Mouse (Mus musculus) left cerebral cortex, adult 8-10 months (tissue): Measurements from ENCODE around the gene Fam45a. TPM values are rescaled to one million over a fixed set of nuclear protein-coding genes. Genes with fewer than 3 reads are reported as not detected.
"Not testable (repeated sequence)": the region's sequence is repeated elsewhere in the genome, so short reads cannot be mapped to it uniquely, and the experiment has no call there.

ENCODE experiments used
- DNase-seq, 2 experiments: peaks; one replicate each; pipeline ENCODE4 v3.0.0; 2022; ENCODE audit warnings: low spot score in 2 of 2
- microRNA-seq, 2 experiments: library from miRNA; unstranded; fragments of <30 nt; microRNA quantifications; one replicate each; pipeline ENCODE4 v1.2.0; 2022
- total RNA-seq, 4 experiments: library from RNA; stranded (reverse); gene quantifications; 2 replicates each; pipeline ENCODE4 v1.2.4; 2022

Fam45a gene
- total RNA-seq, 4 experiments from 2014 or later = 43.8 to 53.4 (median 48.2) TPM

DNA sequence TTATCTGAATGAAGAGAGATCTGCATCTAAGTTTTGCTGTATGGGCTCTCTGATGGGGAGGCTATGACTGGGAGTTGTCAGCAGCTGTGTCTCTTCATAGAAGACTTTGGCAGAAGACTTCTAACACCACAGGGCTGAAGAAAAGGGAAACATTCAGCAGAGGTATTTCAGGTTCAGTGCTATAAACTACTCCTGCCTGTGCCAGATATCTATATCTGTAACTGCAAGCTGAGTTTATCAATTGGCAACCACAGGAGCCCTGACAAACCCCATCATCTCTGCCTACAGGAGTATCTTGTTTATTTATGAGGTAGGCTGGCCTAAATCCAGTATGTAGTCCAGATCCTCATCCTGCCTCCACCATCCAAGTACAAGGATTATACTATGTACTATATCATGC is 31.9 kb downstream of the Fam45a start:
- DNase-seq = no peak

DNA sequence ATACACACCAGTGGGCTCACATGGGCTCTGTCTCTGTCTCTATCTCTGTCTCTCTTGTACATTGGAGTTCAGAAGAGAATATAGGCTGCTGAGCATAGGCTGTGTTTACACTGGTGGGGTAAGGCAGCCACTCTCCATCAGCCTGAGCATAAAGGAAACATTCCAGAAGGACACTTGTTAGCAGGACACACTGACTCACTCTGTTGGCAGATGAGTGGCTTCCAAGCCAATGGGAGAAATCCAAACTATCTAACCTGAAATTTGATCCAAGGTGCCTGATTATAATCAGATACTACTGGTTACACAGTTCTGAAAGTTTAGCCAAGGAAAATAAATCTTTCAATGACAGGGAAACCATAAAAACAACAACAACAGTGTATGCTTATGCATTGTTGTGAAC is 34.3 kb downstream of the Fam45a start:
- no peak for DNase-seq

DNA sequence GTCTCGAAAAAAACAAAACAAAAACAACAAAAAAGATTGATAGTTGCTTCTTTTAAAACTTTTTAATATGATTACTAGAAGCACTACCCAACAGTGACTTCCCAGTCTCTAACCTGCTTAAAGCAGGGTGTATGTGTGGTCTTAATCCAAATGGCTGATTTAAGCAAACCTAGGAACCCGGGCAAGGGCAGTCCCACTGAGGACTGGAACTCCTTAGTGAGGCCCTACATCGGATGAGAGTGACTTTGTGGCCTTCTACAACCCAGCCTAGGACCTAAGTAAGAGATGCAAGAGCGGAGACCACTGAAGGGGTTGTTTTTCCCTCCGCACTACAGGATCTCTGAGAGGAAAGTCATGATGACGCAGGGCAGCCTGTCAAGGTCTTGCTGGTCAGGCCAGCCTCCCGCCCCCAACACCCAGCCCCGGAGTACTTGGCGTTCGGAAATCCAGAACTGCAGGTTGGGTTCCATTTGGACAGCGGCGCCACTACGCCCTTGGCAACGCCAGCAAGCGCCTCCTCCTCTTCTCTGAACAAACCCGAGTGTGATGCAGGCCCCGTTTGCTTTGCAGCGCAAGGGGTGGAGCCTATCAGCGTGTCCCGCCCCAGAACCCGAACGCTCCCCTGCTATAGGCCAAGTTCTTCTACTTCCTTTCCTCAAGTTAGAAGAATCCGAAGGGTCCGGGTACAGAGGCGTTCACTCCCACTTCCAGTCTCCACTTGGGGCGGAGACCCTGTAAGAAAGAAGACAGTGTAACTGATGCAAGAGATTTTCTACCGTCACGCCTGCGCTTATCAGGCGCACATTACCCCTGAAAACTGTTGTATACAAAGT is 49.7 kb downstream of the Fam45a start, which contains the start of gene Sfxn4:
Gene Sfxn4, minus strand, starts transcription at position 612 of the 833 bp plus-strand sequence.
- peak; percentile 83 to 91 for DNase-seq

DNA sequence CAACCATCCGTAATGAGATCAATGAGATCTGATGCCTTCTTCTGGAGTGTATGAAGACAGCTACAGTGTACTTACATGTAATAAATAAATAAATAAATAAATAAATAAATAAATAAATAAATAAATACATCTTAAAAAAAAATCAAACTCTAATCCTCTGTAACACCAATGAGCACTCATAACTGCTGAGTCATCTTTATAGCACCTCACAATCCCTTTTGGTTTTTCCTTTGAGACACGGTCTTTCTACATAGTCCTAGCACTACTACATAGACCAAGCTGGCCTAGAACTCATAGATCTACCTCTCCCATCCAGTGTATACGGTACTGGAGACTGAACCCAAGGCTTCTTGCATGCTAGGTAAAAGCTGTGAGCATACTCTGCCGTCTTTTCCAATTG is 54.8 kb downstream of the Fam45a start:
- not testable (repeated sequence) for DNase-seq

DNA sequence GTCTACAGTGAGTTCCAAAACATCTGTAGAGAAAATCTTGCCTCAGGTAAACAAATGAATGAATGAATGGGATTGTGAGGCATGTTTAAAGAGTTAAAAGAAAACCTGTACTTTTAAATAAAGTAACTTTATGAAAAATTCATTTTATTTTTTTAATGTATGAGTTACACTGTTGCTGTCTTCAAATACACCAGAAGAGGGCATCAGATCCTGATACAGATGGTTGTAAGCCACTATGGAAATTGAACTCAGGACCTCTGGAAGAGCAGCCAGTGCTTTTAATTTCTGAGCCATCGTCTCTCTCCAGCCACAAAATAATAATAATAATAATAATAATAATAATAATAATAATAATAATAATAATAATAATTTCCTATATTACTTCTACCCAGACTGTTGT is 59.1 kb downstream of the Fam45a start:
- DNase-seq = no peak

DNA sequence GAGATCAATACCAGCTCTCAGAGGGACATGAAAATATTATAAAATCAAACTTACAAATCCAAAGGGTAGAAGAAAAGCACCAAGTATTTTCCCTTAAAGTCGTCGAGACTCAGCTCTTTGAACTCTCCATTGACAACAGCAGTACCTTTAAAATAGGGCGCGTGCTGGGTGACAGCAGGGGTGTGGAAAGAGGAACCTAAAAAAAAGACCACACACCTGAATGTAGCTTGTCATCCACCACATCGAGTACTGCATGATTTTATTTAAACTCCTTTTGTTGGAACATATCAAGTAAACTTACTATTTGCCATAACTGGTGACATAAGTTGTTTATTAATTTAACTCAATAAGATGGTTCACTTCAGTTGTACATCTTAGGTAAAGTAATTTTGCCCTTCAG is 60.0 kb downstream of the Fam45a start:
- DNase-seq = no peak

DNA sequence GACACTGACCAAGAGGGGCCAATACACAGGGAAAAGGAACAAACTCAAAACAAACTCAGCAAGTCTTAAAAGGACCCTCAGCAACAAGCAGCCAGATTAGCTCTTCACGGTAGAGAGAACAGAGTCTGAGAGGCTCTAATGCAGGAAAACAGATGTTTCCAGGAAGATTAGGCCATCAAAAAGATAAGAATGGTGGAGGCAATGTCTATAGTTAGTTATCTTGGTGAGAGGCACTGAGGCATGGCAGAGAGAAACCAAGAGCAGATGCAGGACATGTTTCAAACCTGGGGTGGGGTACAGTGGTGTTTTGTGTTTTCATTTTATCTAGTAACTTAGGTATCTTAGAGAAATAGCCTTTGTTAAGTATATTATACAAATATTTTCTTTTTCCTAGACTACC is 60.9 kb downstream of the Fam45a start:
- DNase-seq = no peak

DNA sequence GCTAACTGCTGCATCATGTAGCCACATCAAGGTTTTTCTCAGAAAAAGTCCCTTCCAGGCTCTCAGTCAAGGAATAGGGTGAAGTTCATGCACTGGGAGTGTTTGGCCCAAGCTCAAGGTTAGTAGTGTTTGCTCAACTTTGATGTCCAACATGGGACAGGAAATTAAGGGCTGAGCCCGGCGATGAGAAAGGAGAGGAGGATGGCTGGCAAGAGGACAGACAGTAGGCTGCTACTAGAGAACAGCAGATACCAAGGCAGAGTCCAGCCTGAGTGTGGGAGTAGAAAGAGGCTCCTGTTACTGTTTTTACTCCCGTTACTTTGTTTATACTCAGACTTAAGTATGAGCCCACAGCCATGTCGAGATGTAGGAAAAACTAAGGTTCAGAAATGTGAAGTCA is 62.1 kb downstream of the Fam45a start:
- DNase-seq = peak in 1 of 2 experiments; percentile 31

DNA sequence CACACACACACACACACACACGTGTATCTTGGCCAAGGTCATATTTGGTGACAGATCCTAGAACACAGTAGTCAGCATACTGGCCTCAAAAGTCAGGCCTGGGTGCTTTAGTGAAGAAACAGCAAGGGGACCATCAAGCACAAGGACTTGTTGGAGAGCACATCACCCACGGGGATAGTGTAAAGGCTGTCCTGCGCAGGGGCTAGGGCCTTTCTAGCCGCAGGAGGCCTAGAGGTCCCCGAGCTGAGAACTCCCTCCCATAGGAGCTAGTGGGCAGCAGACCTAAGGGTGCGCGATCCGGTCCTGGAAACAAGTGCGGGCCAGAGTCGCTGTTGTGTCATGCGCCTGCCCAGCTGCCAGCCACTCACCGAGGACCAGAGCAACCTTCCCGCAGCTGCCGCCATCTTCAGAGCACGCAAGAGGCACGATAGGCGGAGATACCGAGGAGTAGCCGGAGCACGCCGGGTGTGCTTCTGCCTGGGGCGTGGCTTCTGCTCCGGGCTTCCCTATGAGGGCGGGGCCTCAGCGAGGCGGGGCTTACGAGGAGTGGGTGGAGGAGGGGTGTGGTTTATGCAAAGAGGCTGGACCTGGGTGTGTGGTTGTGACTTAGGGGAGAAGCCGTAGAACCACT is 62.8 kb downstream of the Fam45a start, which contains the start of gene Prdx3:
Gene Prdx3, minus strand, starts transcription at position 493 of the 631 bp plus-strand sequence.
- peak; percentile 76 to 94 for DNase-seq

DNA sequence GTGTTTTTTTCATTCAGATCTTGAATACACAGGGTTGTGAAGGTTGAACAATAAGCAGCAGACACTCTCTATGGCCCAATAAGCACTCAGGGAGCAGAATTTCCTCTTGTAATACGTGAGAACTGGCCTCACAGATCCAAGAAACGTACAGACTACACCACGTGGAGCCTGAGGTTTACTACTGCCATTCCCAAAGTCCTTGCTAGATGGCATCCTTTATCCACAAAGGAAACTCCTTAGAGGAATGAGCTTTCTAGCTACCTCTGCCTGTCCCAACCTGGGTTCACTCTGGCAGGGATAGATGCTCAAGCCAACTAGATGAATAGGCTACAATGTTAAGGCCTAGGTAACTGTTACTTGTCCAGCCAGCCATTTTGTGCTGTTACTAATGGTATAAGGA is 71.7 kb downstream of the Fam45a start:
- peak; percentile 18 to 32 for DNase-seq

Small RNA genes lying within 50 kb of the gene (microRNA-seq; reads per million reads assigned to microRNA genes)
- 0 reads per million in 2 experiments for gene mmu-mir-3084-1

Other genes with a start within 250 kb of the Fam45a start
- gene Cacul1, start 230.6 kb upstream of the Fam45a start, total RNA-seq = 10 to 100 TPM; 48.3 to 55.0 (median 51.5) TPM
- gene Nanos1, start 55.6 kb upstream of the Fam45a start, total RNA-seq = 10 to 100 TPM; 21.2 to 23.8 (median 22.2) TPM
- 10 to 100 TPM; 88.6 to 98.3 (median 90.6) TPM for gene Eif3a, start 20.9 kb upstream of the Fam45a start, total RNA-seq
- gene Sfxn4, start 49.9 kb downstream of the Fam45a start, total RNA-seq = 10 to 100 TPM; 17.9 to 21.5 (median 20.2) TPM
- gene Prdx3, start 63.0 kb downstream of the Fam45a start, total RNA-seq = 10 to 100 TPM; 79.0 to 94.0 (median 85.1) TPM
- gene Grk5, start 78.2 kb downstream of the Fam45a start, total RNA-seq = 10 to 100 TPM; 15.6 to 20.6 (median 17.7) TPM